Mouse (Mus musculus) leukemia stem cell, adult 10-12 weeks (primary cell): ENCODE data around the gene 4930518I15Rik. TPM values are rescaled to one million over a fixed set of nuclear protein-coding genes. Genes with fewer than 3 reads are reported as not detected.

Experiments
- polyA plus RNA-seq: library from polyadenylated mRNA; stranded (reverse); fragments of >175 nt; gene quantifications from 2 replicates; pipeline ENCODE4 v1.2.3, GENCODE M21; 2012; ENCODE audit warnings: low replicate concordance

Gene 4930518I15Rik
- polyA plus RNA-seq: 0.53 and 1.4 TPM in 2 replicates

GRCm38 (mm10) chr2:156857835-156858234, at the start of gene 4930518I15Rik:
Gene 4930518I15Rik (minus strand): TSS chr2:156857946.

DNA sequence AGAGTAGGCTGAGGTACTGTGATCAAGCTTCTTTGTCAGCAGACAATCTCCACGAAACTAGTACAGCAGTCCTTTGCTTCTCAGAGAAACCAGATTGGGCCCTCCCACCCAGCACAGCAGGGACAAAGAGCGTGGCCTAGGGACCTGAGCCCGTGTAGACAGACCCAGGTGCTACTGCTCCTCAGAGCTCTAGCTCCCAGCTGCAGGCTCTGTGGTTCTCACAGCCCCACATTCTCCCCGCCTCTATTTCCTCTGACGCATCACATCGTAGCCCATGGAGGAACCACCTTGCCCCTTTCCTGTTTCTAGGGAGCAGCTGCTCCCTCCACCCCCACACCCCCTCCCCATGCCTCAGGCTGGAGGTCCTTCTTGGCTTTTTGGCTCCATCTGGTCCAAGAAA, 29.3 kb upstream of the 4930518I15Rik start, which contains the start of gene Sla2:
TSS of gene Sla2 (minus strand) at position 176 of the 400 bp plus-strand sequence.

DNA sequence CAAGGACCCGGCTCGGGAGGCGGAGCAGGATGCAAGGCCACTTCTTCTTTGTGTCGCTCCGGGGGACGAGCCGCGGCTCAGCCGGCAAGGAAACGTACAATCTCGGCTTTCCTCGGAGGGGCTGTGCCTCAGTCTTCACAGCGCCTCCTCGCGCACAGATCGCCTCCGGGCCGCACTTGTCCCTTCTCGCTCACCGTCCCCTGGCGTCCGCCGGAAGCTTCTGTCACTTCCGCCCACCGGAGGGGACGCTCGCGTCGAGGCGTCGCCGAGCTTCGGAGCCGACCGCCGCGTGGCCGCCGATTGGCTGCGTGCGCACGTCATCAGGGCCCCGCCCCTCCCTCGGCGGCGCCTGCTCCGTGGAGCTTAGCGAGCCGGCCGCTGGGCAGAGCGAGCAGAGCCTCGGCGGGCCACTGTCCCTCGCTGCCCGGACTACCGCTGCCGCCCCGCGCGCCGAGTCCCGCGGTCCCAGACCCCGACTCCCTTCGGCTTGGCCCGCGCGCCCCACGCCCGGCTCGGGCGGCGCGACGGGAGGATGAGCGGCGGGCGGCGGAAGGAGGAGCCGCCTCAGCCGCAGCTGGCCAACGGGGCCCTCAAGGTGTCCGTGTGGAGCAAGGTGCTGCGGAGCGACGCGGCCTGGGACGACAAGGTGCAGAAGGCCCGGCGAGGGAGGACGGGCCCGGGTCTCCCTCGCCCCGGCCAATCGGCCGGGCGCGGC, 5.2 kb upstream of the 4930518I15Rik start, which contains the start of gene Rab5if:
TSS of gene Rab5if (plus strand) at position 357 of the 715 bp plus-strand sequence.

GRCm38 (mm10) chr2:156839319-156840191, 18.2 kb downstream of the 4930518I15Rik start, which contains the start of gene Tgif2:
Gene Tgif2 (plus strand): TSS chr2:156840007.

Other genes with a start within 250 kb of the 4930518I15Rik start
- 15.5 and 21.3 TPM in 2 replicates for gene Dlgap4, start 244.2 kb downstream of the 4930518I15Rik start, polyA plus RNA-seq
- 3.3 and 6.0 TPM in 2 replicates for gene Myl9, start 82.5 kb downstream of the 4930518I15Rik start, polyA plus RNA-seq
- 41.9 and 55.4 TPM in 2 replicates for gene Tgif2, start 17.9 kb downstream of the 4930518I15Rik start, polyA plus RNA-seq
- gene Rab5if, start 5.2 kb upstream of the 4930518I15Rik start, polyA plus RNA-seq: 72.8 and 128 TPM in 2 replicates
- gene Sla2, start 29.2 kb upstream of the 4930518I15Rik start, polyA plus RNA-seq: 1.3 and 2.1 TPM in 2 replicates
- gene Ndrg3, start 134.1 kb upstream of the 4930518I15Rik start, polyA plus RNA-seq: 1.2 and 6.5 TPM in 2 replicates
- 1.7 and 2.2 TPM in 2 replicates for gene Dsn1, start 149.2 kb upstream of the 4930518I15Rik start, polyA plus RNA-seq
- 18.3 and 30.3 TPM in 2 replicates for gene Soga1, start 221.3 kb upstream of the 4930518I15Rik start, polyA plus RNA-seq
- not detected in 2 replicates for gene Tldc2, start 229.1 kb upstream of the 4930518I15Rik start, polyA plus RNA-seq